Mouse (Mus musculus) ES-E14 (cell line): ENCODE measurements around the gene Ncl. TPM values are rescaled to one million over a fixed set of nuclear protein-coding genes. Genes with fewer than 3 reads are reported as not detected.

Experiments
- DNase-seq: peaks from one replicate; pipeline ENCODE4 v3.0.0-alpha.2; 2013; ENCODE audit warnings: low read depth, low spot score
- H3K27ac ChIP-seq: 2 replicates; pipeline ENCODE4 v1.5.1; 2012; ENCODE audit warnings: low read depth, mild to moderate bottlenecking, low read length, moderate library complexity, mixed read lengths; ENCODE audit not compliant: poor library complexity, insufficient read depth, severe bottlenecking
- H3K36me3 ChIP-seq: 2 replicates; pipeline ENCODE4 v1.6.1; 2012; ENCODE audit warnings: mild to moderate bottlenecking, low read length, moderate library complexity, mixed read lengths; ENCODE audit not compliant: control insufficient read depth, poor library complexity, insufficient read depth, severe bottlenecking
- H3K4me1 ChIP-seq, 2 experiments: fragments of 150-350 bp in 1 of 2; sonication (generic) in 1 of 2; 2 replicates each; pipeline ENCODE4 v1.6.1; 2012; ENCODE audit warnings: low read length in 2 of 2, mild to moderate bottlenecking in 1 of 2, mixed read lengths in 1 of 2; ENCODE audit not compliant: control insufficient read depth in 2 of 2, insufficient read depth in 2 of 2, poor library complexity in 1 of 2
- H3K4me3 ChIP-seq, 2 experiments: fragments of 150-350 bp in 1 of 2; sonication (generic) in 1 of 2; 2 replicates each; pipeline ENCODE4 v1.5.1; 2012; ENCODE audit warnings: low read length in 2 of 2, low read depth in 1 of 2, mild to moderate bottlenecking in 1 of 2, mixed read lengths in 1 of 2; ENCODE audit not compliant: insufficient read depth in 1 of 2, poor library complexity in 1 of 2, severe bottlenecking in 1 of 2
- H3K9ac ChIP-seq: 2 replicates; pipeline ENCODE4 v1.6.1; 2012; ENCODE audit warnings: low read depth, mild to moderate bottlenecking, low read length, mixed read lengths; ENCODE audit not compliant: poor library complexity, insufficient read depth, severe bottlenecking
- H3K9me3 ChIP-seq: fragments of 150-350 bp; sonication (generic); 2 replicates; pipeline ENCODE4 v1.6.1; 2012; ENCODE audit warnings: low read depth, mild to moderate bottlenecking, low read length; ENCODE audit not compliant: control insufficient read depth, insufficient read depth
- CHD2 ChIP-seq: IDR thresholded peaks from 2 replicates; pipeline ENCODE4 v1.6.1; 2014; ENCODE audit warnings: mild to moderate bottlenecking, low read depth, low read length, inconsistent platforms
- HCFC1 ChIP-seq: IDR thresholded peaks from 2 replicates; pipeline ENCODE4 v1.6.1; 2012; ENCODE audit warnings: low read length, inconsistent platforms, borderline replicate concordance; ENCODE audit not compliant: insufficient read depth
- MAFK ChIP-seq: IDR thresholded peaks from 2 replicates; pipeline ENCODE4 v1.6.1; 2014; ENCODE audit warnings: mild to moderate bottlenecking, low read depth, low read length, inconsistent platforms; ENCODE audit not compliant: insufficient read depth
- ZC3H11A ChIP-seq: IDR thresholded peaks from 2 replicates; pipeline ENCODE4 v1.6.1; 2012; ENCODE audit warnings: low read depth, mild to moderate bottlenecking, inconsistent platforms, low read length, borderline replicate concordance
- ZNF384 ChIP-seq: IDR thresholded peaks from 2 replicates; pipeline ENCODE4 v1.6.1; 2012; ENCODE audit warnings: low read depth, low read length, inconsistent platforms
- in situ Hi-C, 2 experiments: fragments of 600-800 bp; cut with MboI; formaldehyde crosslinking; loops; one replicate each; pipeline ENCODE4 v1.15.1; 2025; ENCODE audit warnings: low sequenced_read_pairs in 2 of 2, inconsistent platforms in 1 of 2; ENCODE audit not compliant: unreplicated experiment in 2 of 2
- total RNA-seq: library from RNA; depleted of rRNA; stranded (reverse); fragments of 300-350 nt; gene quantifications from 2 replicates; pipeline ENCODE4 v1.2.3, GENCODE M21; 2012

Gene Ncl
- total RNA-seq, 1 experiment: 529 TPM

GRCm38 (mm10) chr1:86349201-86349600 lies 10.0 kb downstream of the Ncl start:
- H3K4me1 ChIP-seq: no peaks in the 10 kb centered on the region; a peak in 2 of 4 replicates
- H3K27ac ChIP-seq: peak overlapping the region; percentile 84
- in situ Hi-C loops: no loop called here
- H3K4me3 ChIP-seq: no peak overlapping the region
- no peak overlapping the region for H3K9ac ChIP-seq
- no peaks in the 10 kb centered on the region for H3K9me3 ChIP-seq
- peaks cover 40% of the 10 kb centered on the region for H3K36me3 ChIP-seq
- DNase-seq: no peak
- no peak for TF ChIP-seq HCFC1
- TF ChIP-seq ZNF384: no peak
- TF ChIP-seq MAFK: no peak
- TF ChIP-seq CHD2: no peak
- no peak for TF ChIP-seq ZC3H11A

- Histone ChIP-seq H3K36me3 (peaks cover 37% of the 10 kb centered on the region), H3K9ac (no peak overlapping the region), H3K4me1 (no peaks in the 10 kb centered on the region; a peak in 2 of 4 replicates), H3K27ac (peak overlapping the region; percentile 84; the same call in 1 of the 2 replicates), H3K4me3 (no peak overlapping the region), H3K9me3 (no peaks in the 10 kb centered on the region)
- peak; percentile 68 for DNase-seq
- in situ Hi-C loops: no loop called here
- TF ChIP-seq ZNF384 (no peak), ZC3H11A (no peak), HCFC1 (no peak), MAFK (no peak)
These were observed 10.4 kb downstream of the Ncl start for GRCm38 (mm10) chr1:86348801-86349200.

GRCm38 (mm10) chr1:86348083-86348482 lies 11.1 kb downstream of the Ncl start:
- in situ Hi-C loops: no loop called here
- Histone ChIP-seq H3K36me3 (peaks cover 31% of the 10 kb centered on the region), H3K9ac (no peak overlapping the region), H3K4me3 (no peak overlapping the region), H3K27ac (peak overlapping the region; percentile 17; the same call in 1 of the 2 replicates), H3K9me3 (no peaks in the 10 kb centered on the region), H3K4me1 (no peaks in the 10 kb centered on the region; a peak in 2 of 4 replicates)
- TF ChIP-seq MAFK: no peak
- no peak for TF ChIP-seq HCFC1
- no peak for TF ChIP-seq CHD2
- TF ChIP-seq ZNF384: no peak
- no peak for TF ChIP-seq ZC3H11A
- DNase-seq: no peak

GRCm38 (mm10) chr1:86347716-86348045 lies 11.5 kb downstream of the Ncl start:
- Histone ChIP-seq H3K4me1 (no peaks in the 10 kb centered on the region; a peak in 2 of 4 replicates), H3K9me3 (no peaks in the 10 kb centered on the region), H3K9ac (no peak overlapping the region), H3K4me3 (no peak overlapping the region), H3K36me3 (peaks cover 29% of the 10 kb centered on the region), H3K27ac (peak overlapping the region; percentile 17; the same call in 1 of the 2 replicates)
- DNase-seq: no peak
- no peak for TF ChIP-seq ZC3H11A
- TF ChIP-seq HCFC1: no peak
- no peak for TF ChIP-seq CHD2
- no peak for TF ChIP-seq ZNF384
- no peak for TF ChIP-seq MAFK
- in situ Hi-C loops: no loop called here
